Mouse (Mus musculus) olfactory bulb, adult 2 months (tissue): ENCODE measurements around the gene Gal. TPM values are rescaled to one million over a fixed set of nuclear protein-coding genes. Genes with fewer than 3 reads are reported as not detected.

Experiments used
- H3K27ac ChIP-seq: fragments of 200-500 bp; 2 replicates; pipeline ENCODE4 v1.5.1; 2012; ENCODE audit warnings: low read depth, low read length; ENCODE audit not compliant: insufficient read depth
- H3K4me1 ChIP-seq: fragments of 200-500 bp; 2 replicates; pipeline ENCODE4 v1.6.1; 2012; ENCODE audit warnings: low read length; ENCODE audit not compliant: control insufficient read depth, insufficient read depth
- H3K4me3 ChIP-seq: fragments of 200-500 bp; 2 replicates; pipeline ENCODE4 v1.5.1; 2012; ENCODE audit warnings: mild to moderate bottlenecking, low read depth, low read length, moderate library complexity; ENCODE audit not compliant: insufficient read depth
- CTCF ChIP-seq: fragments of 200-500 bp; IDR thresholded peaks from 2 replicates; pipeline ENCODE4 v1.5.1; 2012; ENCODE audit warnings: low read depth, mild to moderate bottlenecking, low read length, moderate library complexity; ENCODE audit not compliant: insufficient read depth
- POLR2A ChIP-seq: fragments of 200-500 bp; IDR thresholded peaks from 2 replicates; pipeline ENCODE4 v1.6.1; 2012; ENCODE audit warnings: mild to moderate bottlenecking, low read depth, low read length, moderate library complexity; ENCODE audit not compliant: insufficient read depth
- WGBS: fragments of 180-500 bp; shearing (Covaris S2); methylation state at CpG from one replicate; pipeline ENCODE4 v1.1.7; 2018; 5-methylcytosine and 5-hydroxymethylcytosine counted together
- polyA plus RNA-seq: library from polyadenylated mRNA; stranded (reverse); fragments of >200 nt; gene quantifications from 2 replicates; pipeline ENCODE4 v1.2.4, GENCODE M21; 2012; ENCODE audit warnings: low replicate concordance; ENCODE audit not compliant: missing spikeins, insufficient read depth, insufficient read length

The Gal gene
- polyA plus RNA-seq, 1 experiment: not detected

GRCm38 (mm10) chr19:3394216-3394615, 20.1 kb downstream of the Gal start:
- Histone ChIP-seq H3K27ac (no peak overlapping the region), H3K4me1 (0 out of 2 replicates have a peak, but pooled peaks cover 2% of the 10 kb centered on the region), H3K4me3 (no peak overlapping the region)
- no peak for TF ChIP-seq POLR2A
- no peak for TF ChIP-seq CTCF
- WGBS: 90% methylated on average over 3 of the region's 3 CpGs

GRCm38 (mm10) chr19:3392384-3392783, 22.0 kb downstream of the Gal start:
- H3K4me1 ChIP-seq: peaks cover 9% of the 10 kb centered on the region
- H3K27ac ChIP-seq: no peak overlapping the region
- 86% methylated on average over 1 of the region's 1 CpGs for WGBS
- TF ChIP-seq CTCF: no peak
- TF ChIP-seq POLR2A: no peak
- H3K4me3 ChIP-seq: no peak overlapping the region

- peak overlapping the region; percentile 49 for H3K4me3 ChIP-seq
- TF ChIP-seq POLR2A (no peak), CTCF (peak; percentile 69; the same call in 1 of the 2 replicates)
- WGBS: under 1% methylated on average over 43 of the region's 43 CpGs
- H3K4me1 ChIP-seq: peaks cover 9% of the 10 kb centered on the region
- no peak overlapping the region for H3K27ac ChIP-seq
These were observed 25.3 kb downstream of the Gal start for GRCm38 (mm10) chr19:3389089-3389488.

DNA sequence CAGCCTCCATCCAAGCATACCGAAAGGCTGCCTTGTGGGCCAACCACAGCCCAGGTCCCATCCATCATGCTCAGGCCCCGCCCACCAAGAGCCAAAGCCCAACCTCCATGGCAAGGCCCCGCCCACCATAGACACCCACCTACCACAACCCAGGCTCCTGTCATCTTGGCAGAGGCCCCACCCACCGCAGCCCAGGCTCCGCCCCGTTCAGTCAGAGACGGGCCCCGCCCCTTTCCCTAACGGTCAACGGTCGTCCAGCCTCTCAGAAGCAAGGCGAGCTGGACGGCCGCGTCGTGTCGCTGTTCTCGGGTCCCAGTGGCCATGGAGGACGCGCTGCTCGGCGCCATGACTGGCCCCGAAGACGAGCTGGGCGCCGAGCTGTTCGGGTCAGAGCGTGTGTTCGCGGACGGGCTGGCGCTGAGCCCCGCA, 25.7 kb downstream of the Gal start, which contains the start of gene Tesmin:
Tesmin (plus strand) TSS at position 229 of the 429 bp plus-strand sequence.
- WGBS: 1% methylated on average over 33 of the region's 33 CpGs
- H3K27ac ChIP-seq: no peak within 1 kb of the TSS
- H3K4me3 ChIP-seq: peak within 1 kb of the TSS; percentile 49
- peaks cover 9% of the 10 kb centered on the region for H3K4me1 ChIP-seq
- TF ChIP-seq CTCF: no peak; the same call in 1 of the 2 replicates
- no peak for TF ChIP-seq POLR2A

GRCm38 (mm10) chr19:3388061-3388460, 26.3 kb downstream of the Gal start:
- H3K4me1 ChIP-seq: peaks cover 9% of the 10 kb centered on the region
- H3K4me3 ChIP-seq: no peak overlapping the region
- H3K27ac ChIP-seq: no peak overlapping the region
- TF ChIP-seq CTCF (no peak), POLR2A (no peak)
- WGBS: 69% methylated on average over 6 of the region's 6 CpGs

DNA sequence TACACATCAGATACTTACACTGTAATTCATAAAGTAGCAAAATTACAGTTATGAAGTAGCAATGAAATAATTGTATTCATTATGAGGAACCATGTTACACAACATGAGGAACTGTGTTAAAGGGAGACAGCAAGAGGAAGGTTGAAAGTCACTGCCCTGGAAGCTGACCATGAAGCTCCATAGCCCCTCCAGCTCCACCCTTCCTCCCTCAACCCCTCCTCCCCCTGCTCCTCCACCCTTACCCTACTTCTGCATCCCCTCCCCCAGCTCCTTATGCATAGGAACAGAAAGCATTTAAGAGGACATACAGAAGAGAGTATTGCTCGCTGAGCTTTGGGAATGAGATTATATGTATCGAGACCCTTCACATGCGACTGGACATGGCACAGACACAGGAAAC, 35.7 kb downstream of the Gal start:
- TF ChIP-seq CTCF (no peak), POLR2A (no peak)
- Histone ChIP-seq H3K4me3 (no peak overlapping the region), H3K27ac (no peak overlapping the region), H3K4me1 (no peaks in the 10 kb centered on the region)
- WGBS: 92% methylated on average over 3 of the region's 3 CpGs

GRCm38 (mm10) chr19:3376966-3377715, 37.2 kb downstream of the Gal start:
- TF ChIP-seq POLR2A (no peak), CTCF (no peak)
- Histone ChIP-seq H3K4me3 (no peak overlapping the region), H3K27ac (no peak overlapping the region), H3K4me1 (no peaks in the 10 kb centered on the region)
- WGBS: 42% methylated on average over 4 of the region's 4 CpGs

DNA sequence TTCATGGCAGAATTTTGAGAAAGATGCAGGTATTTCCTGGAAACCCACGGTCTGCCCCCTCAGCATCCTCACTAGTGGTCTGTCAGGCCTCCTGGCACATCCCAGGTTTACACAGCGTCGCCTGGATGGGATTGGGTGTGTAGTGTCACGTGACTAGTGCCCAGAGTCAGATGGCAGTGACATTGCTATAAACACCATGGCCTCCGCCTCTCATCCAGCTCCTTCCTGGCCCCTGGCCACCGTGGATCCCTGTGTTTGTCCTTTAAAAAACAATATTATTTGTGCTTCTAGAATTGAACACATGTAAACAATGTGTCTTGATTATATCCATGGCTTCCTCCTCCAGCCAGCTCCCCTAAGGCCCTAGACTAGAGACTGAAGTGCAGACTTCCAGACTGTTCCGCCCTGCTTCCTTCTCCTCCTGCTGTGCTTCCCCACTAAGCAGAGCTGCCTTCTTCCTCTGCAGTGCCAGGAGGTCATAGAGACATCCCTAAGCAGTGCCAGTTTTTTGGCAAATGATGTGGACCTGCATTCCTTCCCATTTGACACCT, 38.3 kb downstream of the Gal start:
- TF ChIP-seq CTCF: no peak
- Histone ChIP-seq H3K4me1 (no peaks in the 10 kb centered on the region), H3K27ac (no peak overlapping the region), H3K4me3 (no peak overlapping the region)
- WGBS: 72% methylated on average over 7 of the region's 7 CpGs

DNA sequence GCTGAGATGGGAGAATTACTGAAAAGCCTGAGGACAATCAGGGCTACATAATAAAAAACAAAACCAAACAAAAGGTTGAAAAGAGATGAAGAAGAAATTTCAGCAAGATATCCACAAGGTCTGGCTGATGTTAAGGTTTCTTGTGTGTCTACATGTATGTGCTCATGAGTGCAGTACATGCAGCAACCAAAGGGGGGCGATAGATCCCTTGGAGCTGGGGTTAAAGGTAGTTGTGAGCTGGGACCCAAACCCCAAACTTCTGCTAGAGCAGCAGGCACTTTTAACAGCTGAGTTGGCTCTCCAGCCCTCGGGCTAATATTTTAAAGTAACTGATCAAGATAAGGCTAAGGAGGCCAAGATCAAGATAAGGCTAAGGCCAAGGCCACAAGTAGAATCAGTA, 40.3 kb downstream of the Gal start:
- no peak overlapping the region for H3K4me3 ChIP-seq
- 65% methylated on average over 2 of the region's 2 CpGs for WGBS
- no peak for TF ChIP-seq POLR2A
- no peak for TF ChIP-seq CTCF
- H3K27ac ChIP-seq: no peak overlapping the region
- H3K4me1 ChIP-seq: no peaks in the 10 kb centered on the region

DNA sequence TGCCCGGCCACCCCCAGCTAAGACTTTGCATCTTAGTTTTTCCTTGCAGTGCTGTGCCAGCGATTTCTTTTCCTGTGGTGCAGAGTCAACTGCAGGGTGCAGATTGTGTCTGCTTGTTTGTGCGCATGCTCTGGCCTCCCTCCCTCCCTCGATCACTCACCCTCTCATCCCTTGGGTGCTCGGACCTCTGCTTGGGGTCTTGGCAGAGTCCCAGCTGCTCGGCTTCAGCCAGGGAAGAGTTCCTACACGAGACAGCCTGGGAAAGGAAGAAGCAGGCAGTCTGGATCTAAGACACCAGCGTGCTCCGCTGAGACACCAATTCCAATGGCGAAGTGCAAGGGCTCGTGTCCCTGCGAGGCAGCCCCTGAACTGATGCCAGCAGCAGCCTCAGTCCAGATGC, 41.0 kb downstream of the Gal start:
- no peak for TF ChIP-seq POLR2A
- no peak for TF ChIP-seq CTCF
- Histone ChIP-seq H3K4me3 (no peak overlapping the region), H3K27ac (no peak overlapping the region), H3K4me1 (no peaks in the 10 kb centered on the region)
- WGBS: 65% methylated on average over 12 of the region's 12 CpGs
